Mouse (Mus musculus) testis, adult 2 months (tissue): Measurements from ENCODE around the gene Fnip2. TPM values are rescaled to one million over a fixed set of nuclear protein-coding genes. Genes with fewer than 3 reads are reported as not detected.
"Not testable (repeated sequence)": the region's sequence is repeated elsewhere in the genome, so short reads cannot be mapped to it uniquely, and the experiment has no call there.

ENCODE experiments used
- H3K27ac ChIP-seq: fragments of 200-500 bp; 2 replicates; pipeline ENCODE4 v1.5.1; 2012; ENCODE audit warnings: low read depth, low read length; ENCODE audit not compliant: control insufficient read depth, insufficient read depth
- H3K27me3 ChIP-seq: fragments of 200-500 bp; 2 replicates; pipeline ENCODE4 v1.6.1; 2012; ENCODE audit warnings: mild to moderate bottlenecking, low read length, moderate library complexity; ENCODE audit not compliant: control insufficient read depth, insufficient read depth
- H3K36me3 ChIP-seq: fragments of 200-500 bp; 2 replicates; pipeline ENCODE4 v1.6.1; 2012; ENCODE audit warnings: mild to moderate bottlenecking, low read length; ENCODE audit not compliant: control insufficient read depth, insufficient read depth
- H3K4me1 ChIP-seq: fragments of 200-500 bp; 2 replicates; pipeline ENCODE4 v1.6.1; 2012; ENCODE audit warnings: low read length; ENCODE audit not compliant: control insufficient read depth, insufficient read depth
- H3K4me3 ChIP-seq: fragments of 200-500 bp; 2 replicates; pipeline ENCODE4 v1.5.1; 2012; ENCODE audit warnings: low read depth, mild to moderate bottlenecking, low read length, moderate library complexity, mixed read lengths; ENCODE audit not compliant: control insufficient read depth
- CTCF ChIP-seq: fragments of 200-500 bp; IDR thresholded peaks from 2 replicates; pipeline ENCODE4 v1.5.1; 2012; ENCODE audit warnings: low read depth, mild to moderate bottlenecking, inconsistent platforms, low read length, moderate library complexity; ENCODE audit not compliant: control insufficient read depth, insufficient read depth, insufficient replicate concordance
- POLR2A ChIP-seq: fragments of 200-500 bp; IDR thresholded peaks from 2 replicates; pipeline ENCODE4 v1.6.1; 2012; ENCODE audit warnings: low read depth, mild to moderate bottlenecking, inconsistent platforms, low read length, moderate library complexity; ENCODE audit not compliant: control insufficient read depth
- polyA plus RNA-seq: library from polyadenylated mRNA; depleted of rRNA; stranded (reverse); fragments of >200 nt; gene quantifications from 2 replicates; pipeline ENCODE4 v1.2.3, GENCODE M21; 2012

The Fnip2 gene
- polyA plus RNA-seq, 1 experiment, result 2.1 TPM

DNA sequence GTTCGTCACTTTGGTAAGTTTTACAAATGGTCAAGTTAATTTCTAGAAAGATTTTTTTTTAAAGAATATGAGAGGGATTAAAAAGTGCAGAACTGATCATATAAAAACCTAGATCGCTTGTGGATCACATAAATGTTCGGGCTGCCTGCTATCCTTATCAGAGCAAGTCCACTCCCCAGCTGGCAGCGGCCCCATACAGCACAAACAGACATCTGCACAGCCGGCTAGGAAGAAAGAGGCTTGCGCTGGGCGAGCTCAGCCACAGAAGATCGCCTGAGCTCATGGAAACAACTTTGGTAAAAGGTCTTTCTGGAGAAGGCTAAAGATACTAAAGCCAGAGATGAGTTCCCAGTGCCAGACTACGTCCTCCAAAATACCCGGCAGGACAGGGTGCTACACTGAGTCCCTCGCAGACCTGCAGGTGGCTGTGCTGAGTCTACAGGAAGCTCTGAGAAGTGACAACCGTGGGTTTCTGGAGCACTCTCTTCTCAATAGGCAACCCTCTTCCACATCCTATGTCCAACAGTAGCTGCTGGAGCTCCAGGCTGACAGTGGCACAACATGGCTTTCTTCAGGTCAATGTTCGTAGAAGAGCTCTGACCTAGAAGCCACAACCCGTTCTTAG, 108.8 kb downstream of the Fnip2 start:
- Histone ChIP-seq H3K4me1 (no peaks in the 10 kb centered on the region), H3K27ac (no peak overlapping the region), H3K4me3 (no peak overlapping the region), H3K27me3 (no peaks in the 10 kb centered on the region), H3K36me3 (no peaks in the 10 kb centered on the region)
- TF ChIP-seq POLR2A, result no peak
- no peak for TF ChIP-seq CTCF

- H3K4me3 ChIP-seq, result no peak overlapping the region
- H3K27me3 ChIP-seq, result no peaks in the 10 kb centered on the region
- H3K36me3 ChIP-seq, result no peaks in the 10 kb centered on the region
- H3K4me1 ChIP-seq, result no peaks in the 10 kb centered on the region
- H3K27ac ChIP-seq, result no peak overlapping the region
- TF ChIP-seq CTCF, result no peak
Observed at GRCm38 (mm10) chr3:79455761-79456160, 111.8 kb downstream of the Fnip2 start.

DNA sequence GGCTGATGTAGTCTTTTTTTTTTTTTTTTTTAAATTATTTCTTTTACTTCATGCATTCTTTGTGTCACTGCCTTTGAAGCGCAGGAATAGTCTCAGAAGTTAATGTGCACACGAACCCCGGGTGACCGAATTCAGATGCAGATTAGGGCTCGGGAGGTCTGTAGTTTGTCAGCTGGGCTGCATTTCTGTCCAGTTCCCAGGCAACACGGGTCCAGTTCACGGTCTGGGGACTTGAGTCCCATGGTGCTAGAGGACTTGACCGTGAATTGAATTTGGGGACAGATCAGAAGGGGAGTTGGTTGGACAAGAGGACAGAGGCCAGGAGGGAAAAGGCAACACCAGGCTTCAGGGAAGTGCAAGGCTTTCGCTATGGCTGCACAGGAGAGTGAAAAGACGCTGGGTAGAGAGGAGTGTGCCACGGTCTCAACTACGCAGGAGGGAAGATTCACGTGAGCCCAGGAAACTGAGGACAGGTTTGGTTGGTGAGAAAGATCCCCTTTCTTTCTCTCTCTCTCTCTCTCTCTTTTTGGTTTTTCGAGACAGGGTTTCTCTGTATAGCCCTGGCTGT, 114.8 kb downstream of the Fnip2 start:
- H3K4me1 ChIP-seq, result no peaks in the 10 kb centered on the region
- no peak overlapping the region for H3K4me3 ChIP-seq
- no peak overlapping the region for H3K27ac ChIP-seq
- no peaks in the 10 kb centered on the region for H3K27me3 ChIP-seq
- H3K36me3 ChIP-seq, result no peaks in the 10 kb centered on the region
- no peak for TF ChIP-seq CTCF
- TF ChIP-seq POLR2A, result no peak

GRCm38 (mm10) chr3:79449361-79449760, 118.2 kb downstream of the Fnip2 start:
- Histone ChIP-seq H3K27me3 (no peaks in the 10 kb centered on the region), H3K27ac (no peak overlapping the region)
- TF ChIP-seq POLR2A (no peak), CTCF (no peak)

DNA sequence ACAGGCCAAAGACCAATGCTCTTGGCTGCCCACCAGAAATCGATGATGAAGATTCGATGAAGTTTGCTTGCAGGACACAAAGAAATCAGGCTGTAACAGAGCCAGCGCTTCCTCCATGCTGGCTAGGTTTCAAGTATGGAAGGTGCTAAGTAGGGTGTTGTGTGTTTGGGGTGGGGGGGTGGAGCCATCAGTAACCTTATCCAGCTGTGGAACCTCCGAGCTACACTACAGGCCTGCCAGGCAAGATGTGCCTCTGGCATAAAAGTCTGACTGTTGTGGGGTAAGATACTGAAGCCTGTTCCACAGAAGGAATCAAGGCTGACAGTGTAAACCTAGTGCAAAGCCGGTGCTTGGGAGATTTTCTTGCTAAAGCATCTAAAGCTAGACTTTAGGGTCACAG, 119.2 kb downstream of the Fnip2 start:
- Histone ChIP-seq H3K27me3 (no peaks in the 10 kb centered on the region), H3K4me3 (no peak overlapping the region), H3K36me3 (no peaks in the 10 kb centered on the region), H3K4me1 (no peaks in the 10 kb centered on the region), H3K27ac (no peak overlapping the region)
- TF ChIP-seq CTCF (no peak), POLR2A (no peak)

More at GRCm38 (mm10) chr3:79449361-79449760, 118.2 kb downstream of the Fnip2 start:
- Histone ChIP-seq H3K36me3 (no peaks in the 10 kb centered on the region), H3K4me3 (no peak overlapping the region), H3K4me1 (no peaks in the 10 kb centered on the region)

GRCm38 (mm10) chr3:79446648-79447047, 120.9 kb downstream of the Fnip2 start:
- H3K27ac ChIP-seq, H3K27me3 ChIP-seq, H3K4me1 ChIP-seq, H3K36me3 ChIP-seq, H3K4me3 ChIP-seq: not testable (repeated sequence)

GRCm38 (mm10) chr3:79446124-79446523, 121.5 kb downstream of the Fnip2 start:
- no peak overlapping the region for H3K27ac ChIP-seq
- H3K4me1 ChIP-seq, result no peaks in the 10 kb centered on the region
- no peak overlapping the region for H3K4me3 ChIP-seq
- TF ChIP-seq CTCF (no peak), POLR2A (no peak)
- H3K27me3 ChIP-seq, result no peaks in the 10 kb centered on the region
- no peaks in the 10 kb centered on the region for H3K36me3 ChIP-seq

- TF ChIP-seq POLR2A, result no peak
- TF ChIP-seq CTCF, result no peak
- H3K36me3 ChIP-seq, result no peaks in the 10 kb centered on the region
- H3K27ac ChIP-seq, result no peak overlapping the region
- no peaks in the 10 kb centered on the region for H3K27me3 ChIP-seq
- no peak overlapping the region for H3K4me3 ChIP-seq
- no peaks in the 10 kb centered on the region for H3K4me1 ChIP-seq
Observed at GRCm38 (mm10) chr3:79445041-79445440, 122.6 kb downstream of the Fnip2 start.
